Mouse (Mus musculus): ENCODE data around the gene Pex14. TPM values are rescaled to one million over a fixed set of nuclear protein-coding genes. Genes with fewer than 3 reads are reported as not detected.

Pex14 gene
- polyA plus RNA-seq, 1 experiment from 2014 or later = 48.9 TPM

- no peaks in the 10 kb centered on the region for H3K36me3 ChIP-seq (ENCODE audit: control insufficient read depth, insufficient read depth)
- no peak overlapping the region for H3K27ac ChIP-seq (ENCODE audit: low read depth, low read length)
- no peaks in the 10 kb centered on the region for H3K27me3 ChIP-seq (replicated peaks; ENCODE audit: control insufficient read depth, insufficient read depth, low read length)
- H3K9me3 ChIP-seq (ENCODE audit: control insufficient read depth) = no peaks in the 10 kb centered on the region
- no peaks in the 10 kb centered on the region for H3K4me1 ChIP-seq (replicated peaks; ENCODE audit: control insufficient read depth, insufficient read depth, low read length)
- ATAC-seq = no peak
- no peak overlapping the region for H3K4me2 ChIP-seq (replicated peaks; ENCODE audit: low read depth)
- no peak for TF ChIP-seq CTCF (IDR thresholded peaks at IDR 0.05; ENCODE audit: low read depth)
- no peak overlapping the region for H3K4me3 ChIP-seq (ENCODE audit: low read depth, low read length)
- no peak overlapping the region for H3K9ac ChIP-seq (ENCODE audit: low read depth, low read length)
- WGBS = 23% methylated on average over 4 of the region's 4 CpGs
Observed at GRCm38 (mm10) chr4:149143594-149143993, 43.9 kb upstream of the Pex14 start.

GRCm38 (mm10) chr4:149138515-149138914 is 38.8 kb upstream of the Pex14 start:
- TF ChIP-seq CTCF (IDR thresholded peaks at IDR 0.05; ENCODE audit: low read depth) = no peak
- no peak overlapping the region for H3K27ac ChIP-seq (ENCODE audit: low read depth, low read length)
- no peak overlapping the region for H3K4me3 ChIP-seq (ENCODE audit: low read depth, low read length)
- H3K9ac ChIP-seq (ENCODE audit: low read depth, low read length) = no peak overlapping the region
- no peaks in the 10 kb centered on the region for H3K27me3 ChIP-seq (replicated peaks; ENCODE audit: control insufficient read depth, insufficient read depth, low read length)
- H3K9me3 ChIP-seq (ENCODE audit: control insufficient read depth) = no peaks in the 10 kb centered on the region
- no peaks in the 10 kb centered on the region for H3K4me1 ChIP-seq (replicated peaks; ENCODE audit: control insufficient read depth, insufficient read depth, low read length)
- no peak for ATAC-seq
- 78% methylated on average over 8 of the region's 8 CpGs for whole genome bisulfite sequencing
- no peak overlapping the region for H3K4me2 ChIP-seq (replicated peaks; ENCODE audit: low read depth)
- H3K36me3 ChIP-seq (ENCODE audit: control insufficient read depth, insufficient read depth) = no peaks in the 10 kb centered on the region

GRCm38 (mm10) chr4:149136982-149137770 is 37.5 kb upstream of the Pex14 start, which contains the start of gene Cenps:
TSS of gene Cenps (minus strand) at chr4:149137629.
- Histone ChIP-seq H3K9me3 (ENCODE audit: control insufficient read depth) (no peaks in the 10 kb centered on the region), H3K27me3 (replicated peaks; ENCODE audit: control insufficient read depth, insufficient read depth, low read length) (no peaks in the 10 kb centered on the region), H3K9ac (ENCODE audit: low read depth, low read length) (peak within 1 kb of the TSS; percentile 49), H3K4me1 (replicated peaks; ENCODE audit: control insufficient read depth, insufficient read depth, low read length) (no peaks in the 10 kb centered on the region), H3K4me2 (replicated peaks; ENCODE audit: low read depth) (peak within 1 kb of the TSS; percentile 73), H3K4me3 (ENCODE audit: low read depth, low read length) (peak within 1 kb of the TSS; percentile 47), H3K36me3 (ENCODE audit: control insufficient read depth, insufficient read depth) (no peaks in the 10 kb centered on the region), H3K27ac (ENCODE audit: low read depth, low read length) (peak within 1 kb of the TSS; percentile 61)
- TF ChIP-seq CTCF (IDR thresholded peaks at IDR 0.05; ENCODE audit: low read depth) = peak; percentile 99
- WGBS = under 1% methylated on average over 68 of the region's 68 CpGs
- ATAC-seq = peak; percentile 89

GRCm38 (mm10) chr4:149136116-149136850 is 36.6 kb upstream of the Pex14 start:
- TF ChIP-seq CTCF (IDR thresholded peaks at IDR 0.05; ENCODE audit: low read depth) = no peak
- no peaks in the 10 kb centered on the region for H3K36me3 ChIP-seq (ENCODE audit: control insufficient read depth, insufficient read depth)
- H3K27me3 ChIP-seq (replicated peaks; ENCODE audit: control insufficient read depth, insufficient read depth, low read length) = no peaks in the 10 kb centered on the region
- H3K4me3 ChIP-seq (ENCODE audit: low read depth, low read length) = peak overlapping the region; percentile 47
- peak overlapping the region; percentile 73 for H3K4me2 ChIP-seq (replicated peaks; ENCODE audit: low read depth)
- ATAC-seq = no peak
- H3K4me1 ChIP-seq (replicated peaks; ENCODE audit: control insufficient read depth, insufficient read depth, low read length) = no peaks in the 10 kb centered on the region
- H3K9me3 ChIP-seq (ENCODE audit: control insufficient read depth) = no peaks in the 10 kb centered on the region
- WGBS = 61% methylated on average over 18 of the region's 18 CpGs
- no peak overlapping the region for H3K27ac ChIP-seq (ENCODE audit: low read depth, low read length)
- H3K9ac ChIP-seq (ENCODE audit: low read depth, low read length) = peak overlapping the region; percentile 49; the same call in 1 of the 2 replicates

GRCm38 (mm10) chr4:149133395-149133794 is 33.7 kb upstream of the Pex14 start:
- no peak for ATAC-seq
- H3K4me2 ChIP-seq (replicated peaks; ENCODE audit: low read depth) = no peak overlapping the region
- H3K9ac ChIP-seq (ENCODE audit: low read depth, low read length) = no peak overlapping the region
- H3K27me3 ChIP-seq (replicated peaks; ENCODE audit: control insufficient read depth, insufficient read depth, low read length) = no peaks in the 10 kb centered on the region
- H3K4me3 ChIP-seq (ENCODE audit: low read depth, low read length) = no peak overlapping the region
- H3K4me1 ChIP-seq (replicated peaks; ENCODE audit: control insufficient read depth, insufficient read depth, low read length) = no peaks in the 10 kb centered on the region
- H3K27ac ChIP-seq (ENCODE audit: low read depth, low read length) = no peak overlapping the region
- no peak for TF ChIP-seq CTCF (IDR thresholded peaks at IDR 0.05; ENCODE audit: low read depth)
- no peaks in the 10 kb centered on the region for H3K9me3 ChIP-seq (ENCODE audit: control insufficient read depth)
- no peaks in the 10 kb centered on the region for H3K36me3 ChIP-seq (ENCODE audit: control insufficient read depth, insufficient read depth)
- 73% methylated on average over 5 of the region's 5 CpGs for whole genome bisulfite sequencing

GRCm38 (mm10) chr4:149131789-149132565 is 32.3 kb upstream of the Pex14 start:
- 54% methylated on average over 21 of the region's 21 CpGs for WGBS

More at GRCm38 (mm10) chr4:149131789-149132565, 32.3 kb upstream of the Pex14 start:
- no peak overlapping the region for H3K4me3 ChIP-seq (ENCODE audit: low read depth, low read length)
- TF ChIP-seq CTCF (IDR thresholded peaks at IDR 0.05; ENCODE audit: low read depth) = no peak
- H3K27me3 ChIP-seq (replicated peaks; ENCODE audit: control insufficient read depth, insufficient read depth, low read length) = no peaks in the 10 kb centered on the region
- no peaks in the 10 kb centered on the region; the same call in 1 of the 2 replicates for H3K36me3 ChIP-seq (ENCODE audit: control insufficient read depth, insufficient read depth)
- no peaks in the 10 kb centered on the region for H3K9me3 ChIP-seq (ENCODE audit: control insufficient read depth)
- no peak overlapping the region for H3K27ac ChIP-seq (ENCODE audit: low read depth, low read length)
- H3K9ac ChIP-seq (ENCODE audit: low read depth, low read length) = no peak overlapping the region
- no peaks in the 10 kb centered on the region for H3K4me1 ChIP-seq (replicated peaks; ENCODE audit: control insufficient read depth, insufficient read depth, low read length)
- no peak overlapping the region for H3K4me2 ChIP-seq (replicated peaks; ENCODE audit: low read depth)
- no peak for ATAC-seq
